Mouse (Mus musculus): Measurements from ENCODE around the gene Psenen.

DNA sequence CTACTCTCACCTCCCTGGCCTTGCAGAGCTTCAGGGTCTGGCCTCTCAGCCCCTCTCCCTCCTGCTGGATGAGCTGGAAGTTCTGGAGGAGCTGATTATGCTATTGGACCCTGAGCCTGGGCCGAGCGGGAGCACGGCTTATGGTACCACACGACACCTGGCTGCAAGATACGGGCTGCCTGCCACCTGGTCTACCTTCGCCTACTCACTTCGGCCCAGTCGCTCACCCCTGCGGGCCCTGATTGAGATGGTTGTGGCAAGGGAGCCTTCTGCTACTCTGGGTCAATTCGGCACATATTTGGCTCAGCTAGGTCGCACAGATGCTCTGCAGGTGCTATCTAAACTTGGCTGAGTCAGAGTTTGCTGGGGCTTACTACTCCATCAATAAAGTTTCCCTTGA lies 4.1 kb upstream of the Psenen start:
- TF ChIP-seq ZNF384 (IDR thresholded peaks at IDR 0.05; ENCODE audit: low read depth, low read length) (no peak), ZC3H11A (IDR thresholded peaks at IDR 0.05; ENCODE audit: borderline replicate concordance, low read depth, low read length) (no peak), HCFC1 (IDR thresholded peaks at IDR 0.05; ENCODE audit: borderline replicate concordance, insufficient read depth, low read length) (no peak), MAFK (IDR thresholded peaks at IDR 0.05; ENCODE audit: insufficient read depth, low read depth, low read length) (no peak), CHD2 (IDR thresholded peaks at IDR 0.05; ENCODE audit: low read depth, low read length) (no peak)

Measured in ES-E14 (cell line).